Mouse (Mus musculus) neural tube, embryonic 12.5 days (tissue): ENCODE measurements around the gene Dact3. TPM values are rescaled to one million over a fixed set of nuclear protein-coding genes. Genes with fewer than 3 reads are reported as not detected.
A peak's percentile ranks its signal among the peaks of the same experiment; 100 is the strongest.

ENCODE experiments used
- ATAC-seq: fragments of 200-750 bp; cut with Nextera tagmentation; 2 replicates; pipeline ENCODE4 v1.8.0; 2017; ENCODE audit warnings: low read depth, mild to moderate bottlenecking, moderate TSS enrichment, moderate library complexity; ENCODE audit not compliant: low FRiP score
- H3K27ac ChIP-seq: fragments of 300-500 bp; sonication (generic); 2 replicates; pipeline ENCODE4 v1.5.1; 2016
- H3K27me3 ChIP-seq: fragments of 300-500 bp; sonication (generic); replicated peaks from 2 replicates; pipeline ENCODE4 v1.6.1; 2016; ENCODE audit warnings: mild to moderate bottlenecking
- H3K36me3 ChIP-seq: fragments of 300-500 bp; sonication (generic); 2 replicates; pipeline ENCODE4 v1.6.1; 2016; ENCODE audit warnings: mild to moderate bottlenecking
- H3K4me1 ChIP-seq: fragments of 300-500 bp; sonication (generic); 2 replicates; pipeline ENCODE4 v1.6.1; 2016
- H3K4me2 ChIP-seq: fragments of 300-500 bp; sonication (generic); replicated peaks from 2 replicates; pipeline ENCODE4 v1.6.1; 2016; ENCODE audit warnings: mild to moderate bottlenecking
- H3K4me3 ChIP-seq: fragments of 300-500 bp; sonication (generic); 2 replicates; pipeline ENCODE4 v1.5.1; 2016
- H3K9ac ChIP-seq: fragments of 300-500 bp; sonication (generic); 2 replicates; pipeline ENCODE4 v1.6.1; 2016; ENCODE audit warnings: mild to moderate bottlenecking
- H3K9me3 ChIP-seq: fragments of 300-500 bp; sonication (generic); 2 replicates; pipeline ENCODE4 v1.6.1; 2016; ENCODE audit warnings: mild to moderate bottlenecking
- WGBS: fragments of 180-500 bp; shearing (Covaris S2); methylation state at CpG from one replicate; pipeline ENCODE4 v1.1.7; 2016; 5-methylcytosine and 5-hydroxymethylcytosine counted together
- polyA plus RNA-seq: library from polyadenylated mRNA; unstranded; fragments of >200 nt; fragmentation: Nextera tagmentation; extraction: Ambion mirVana; gene quantifications from 2 replicates; pipeline ENCODE4 v1.2.1, GENCODE M21; 2016

The Dact3 gene
- polyA plus RNA-seq, 1 experiment from 2014 or later: 10.2 TPM

- Histone ChIP-seq H3K4me2 (peak overlapping the region; percentile 59), H3K9me3 (no peaks in the 10 kb centered on the region), H3K4me1 (peaks cover 39% of the 10 kb centered on the region), H3K36me3 (no peaks in the 10 kb centered on the region), H3K9ac (no peak overlapping the region), H3K27ac (no peak overlapping the region), H3K4me3 (no peak overlapping the region), H3K27me3 (peaks cover 32% of the 10 kb centered on the region)
- 26% methylated on average over 10 of the region's 10 CpGs for WGBS
- no peak for ATAC-seq
Observed at GRCm38 (mm10) chr7:16895511-16895910, 20.4 kb downstream of the Dact3 start.

GRCm38 (mm10) chr7:16900526-16900925 is 25.4 kb downstream of the Dact3 start:
- Histone ChIP-seq H3K9ac (no peak overlapping the region), H3K4me3 (no peak overlapping the region)
- ATAC-seq: no peak

GRCm38 (mm10) chr7:16903439-16903955 is 28.4 kb downstream of the Dact3 start:
- Histone ChIP-seq H3K27ac (no peak overlapping the region), H3K4me3 (no peak overlapping the region)
- 85% methylated on average over 2 of the region's 2 CpGs for WGBS

More at GRCm38 (mm10) chr7:16900526-16900925, 25.4 kb downstream of the Dact3 start:
- 15% methylated on average over 5 of the region's 5 CpGs for WGBS
- H3K27ac ChIP-seq: no peak overlapping the region
- H3K36me3 ChIP-seq: no peaks in the 10 kb centered on the region
- peaks cover 13% of the 10 kb centered on the region for H3K4me1 ChIP-seq
- H3K4me2 ChIP-seq: no peak overlapping the region
- H3K27me3 ChIP-seq: 0 out of 2 replicates have a peak, but pooled peaks cover 3% of the 10 kb centered on the region
- H3K9me3 ChIP-seq: no peaks in the 10 kb centered on the region

GRCm38 (mm10) chr7:16904120-16904675 is 29.1 kb downstream of the Dact3 start:
- Histone ChIP-seq H3K4me2 (no peak overlapping the region), H3K9me3 (no peaks in the 10 kb centered on the region), H3K27ac (no peak overlapping the region), H3K36me3 (no peaks in the 10 kb centered on the region), H3K4me1 (peaks cover 26% of the 10 kb centered on the region), H3K4me3 (no peak overlapping the region), H3K27me3 (0 out of 2 replicates have a peak, but pooled peaks cover 3% of the 10 kb centered on the region), H3K9ac (no peak overlapping the region)
- no peak for ATAC-seq
- 57% methylated on average over 9 of the region's 10 CpGs for WGBS

More at GRCm38 (mm10) chr7:16903439-16903955, 28.4 kb downstream of the Dact3 start:
- H3K27me3 ChIP-seq: 0 out of 2 replicates have a peak, but pooled peaks cover 3% of the 10 kb centered on the region
- H3K4me1 ChIP-seq: peaks cover 26% of the 10 kb centered on the region
- no peak for ATAC-seq
- H3K36me3 ChIP-seq: no peaks in the 10 kb centered on the region
- H3K9ac ChIP-seq: no peak overlapping the region
- H3K4me2 ChIP-seq: no peak overlapping the region
- H3K9me3 ChIP-seq: no peaks in the 10 kb centered on the region

- no peak overlapping the region for H3K27ac ChIP-seq
- 0 out of 2 replicates have a peak, but pooled peaks cover 3% of the 10 kb centered on the region for H3K27me3 ChIP-seq
- no peak for ATAC-seq
- H3K4me2 ChIP-seq: no peak overlapping the region
- H3K9me3 ChIP-seq: no peaks in the 10 kb centered on the region
- H3K4me1 ChIP-seq: peaks cover 23% of the 10 kb centered on the region
- H3K36me3 ChIP-seq: no peaks in the 10 kb centered on the region
- H3K4me3 ChIP-seq: no peak overlapping the region
- 55% methylated on average over 9 of the region's 9 CpGs for WGBS
- H3K9ac ChIP-seq: no peak overlapping the region
Observed at GRCm38 (mm10) chr7:16905491-16906021, 30.4 kb downstream of the Dact3 start.

GRCm38 (mm10) chr7:16906281-16906680 is 31.2 kb downstream of the Dact3 start, which contains the start of gene Ptgir:
Gene Ptgir (plus strand): TSS chr7:16906490.
- H3K4me1 ChIP-seq: peaks cover 20% of the 10 kb centered on the region
- H3K4me3 ChIP-seq: no peak within 1 kb of the TSS
- H3K27ac ChIP-seq: no peak within 1 kb of the TSS
- H3K9me3 ChIP-seq: no peaks in the 10 kb centered on the region
- no peak within 1 kb of the TSS for H3K4me2 ChIP-seq
- no peak for ATAC-seq
- WGBS: 10% methylated on average over 6 of the region's 6 CpGs
- no peak within 1 kb of the TSS for H3K9ac ChIP-seq
- 0 out of 2 replicates have a peak, but pooled peaks cover 1% of the 10 kb centered on the region for H3K27me3 ChIP-seq
- H3K36me3 ChIP-seq: no peaks in the 10 kb centered on the region

- Histone ChIP-seq H3K27ac (no peak overlapping the region), H3K4me3 (no peak overlapping the region), H3K4me2 (no peak overlapping the region), H3K36me3 (no peaks in the 10 kb centered on the region), H3K27me3 (no peaks in the 10 kb centered on the region), H3K9ac (no peak overlapping the region), H3K9me3 (no peaks in the 10 kb centered on the region), H3K4me1 (peaks cover 16% of the 10 kb centered on the region)
- ATAC-seq: no peak
- 94% methylated on average over 41 of the region's 41 CpGs for WGBS
Observed at GRCm38 (mm10) chr7:16906889-16907559, 31.9 kb downstream of the Dact3 start.

- H3K27me3 ChIP-seq: no peaks in the 10 kb centered on the region
- H3K4me3 ChIP-seq: no peak overlapping the region
- 82% methylated on average over 7 of the region's 7 CpGs for WGBS
- no peak for ATAC-seq
- H3K4me1 ChIP-seq: peaks cover 15% of the 10 kb centered on the region
- no peaks in the 10 kb centered on the region for H3K9me3 ChIP-seq
- H3K36me3 ChIP-seq: no peaks in the 10 kb centered on the region
- 0 out of 2 replicates have a peak overlapping the region, but pooled peaks have one; percentile 14 for H3K4me2 ChIP-seq
- no peak overlapping the region for H3K27ac ChIP-seq
- no peak overlapping the region for H3K9ac ChIP-seq
Observed at GRCm38 (mm10) chr7:16907842-16908241, 32.7 kb downstream of the Dact3 start.

- Histone ChIP-seq H3K4me3 (no peak overlapping the region), H3K4me1 (peaks cover 15% of the 10 kb centered on the region), H3K27me3 (no peaks in the 10 kb centered on the region), H3K9me3 (no peaks in the 10 kb centered on the region), H3K4me2 (0 out of 2 replicates have a peak overlapping the region, but pooled peaks have one; percentile 14), H3K36me3 (no peaks in the 10 kb centered on the region), H3K9ac (no peak overlapping the region), H3K27ac (no peak overlapping the region)
- no peak for ATAC-seq
- 57% methylated on average over 11 of the region's 11 CpGs for WGBS
Observed at GRCm38 (mm10) chr7:16908367-16908766, 33.2 kb downstream of the Dact3 start.

- 72% methylated on average over 11 of the region's 11 CpGs for whole genome bisulfite sequencing
Observed at GRCm38 (mm10) chr7:16908859-16909258, 33.7 kb downstream of the Dact3 start.

GRCm38 (mm10) chr7:16909909-16910308 is 34.8 kb downstream of the Dact3 start:
- H3K4me3 ChIP-seq: no peak overlapping the region
- H3K4me1 ChIP-seq: peaks cover 15% of the 10 kb centered on the region
- H3K27ac ChIP-seq: no peak overlapping the region
- no peak overlapping the region for H3K4me2 ChIP-seq
- peaks cover 7% of the 10 kb centered on the region for H3K36me3 ChIP-seq
- no peak overlapping the region for H3K9ac ChIP-seq
- H3K27me3 ChIP-seq: no peaks in the 10 kb centered on the region
- no peak for ATAC-seq
- WGBS: 59% methylated on average over 10 of the region's 10 CpGs
- no peaks in the 10 kb centered on the region for H3K9me3 ChIP-seq

More at GRCm38 (mm10) chr7:16908859-16909258, 33.7 kb downstream of the Dact3 start:
- Histone ChIP-seq H3K36me3 (no peaks in the 10 kb centered on the region), H3K4me2 (no peak overlapping the region), H3K27me3 (no peaks in the 10 kb centered on the region), H3K9me3 (no peaks in the 10 kb centered on the region), H3K4me3 (no peak overlapping the region), H3K9ac (no peak overlapping the region), H3K4me1 (peaks cover 15% of the 10 kb centered on the region), H3K27ac (no peak overlapping the region)
- ATAC-seq: no peak

GRCm38 (mm10) chr7:16911904-16912303 is 36.8 kb downstream of the Dact3 start:
- H3K4me3 ChIP-seq: no peak overlapping the region
- no peaks in the 10 kb centered on the region for H3K27me3 ChIP-seq
- 91% methylated on average over 3 of the region's 3 CpGs for WGBS
- H3K27ac ChIP-seq: no peak overlapping the region
- H3K9ac ChIP-seq: no peak overlapping the region
- ATAC-seq: no peak
- H3K4me1 ChIP-seq: no peaks in the 10 kb centered on the region
- no peak overlapping the region for H3K4me2 ChIP-seq
- no peaks in the 10 kb centered on the region for H3K9me3 ChIP-seq
- H3K36me3 ChIP-seq: peaks cover 26% of the 10 kb centered on the region
